Mouse (Mus musculus) kidney, adult 2 months (tissue): ENCODE measurements around the gene Hfm1.

Source experiments
- CTCF ChIP-seq: fragments of 200-500 bp; conservative IDR thresholded peaks from 2 replicates; pipeline ENCODE4 v1.5.1; 2011; ENCODE audit warnings: low read depth, mild to moderate bottlenecking, control low read depth, low read length, moderate library complexity, mixed read lengths; ENCODE audit not compliant: insufficient read depth, insufficient read length
- POLR2A ChIP-seq: fragments of 200-500 bp; IDR thresholded peaks from one replicate; pipeline ENCODE4 v1.6.1; 2011; ENCODE audit warnings: low read depth, low read length, control low read depth

- TF ChIP-seq POLR2A, result no peak
- no peak for TF ChIP-seq CTCF
These were observed 99.4 kb downstream of the Hfm1 start for GRCm38 (mm10) chr5:106826740-106827139.
